Mouse (Mus musculus): ENCODE measurements around the gene Eif2ak2. TPM values are rescaled to one million over a fixed set of nuclear protein-coding genes. Genes with fewer than 3 reads are reported as not detected.

Gene Eif2ak2
- polyA plus RNA-seq, 1 experiment from 2014 or later, result 3.4 TPM

- Histone ChIP-seq H3K27me3 (no peaks in the 10 kb centered on the region), H3K4me1 (replicated peaks) (no peaks in the 10 kb centered on the region), H3K36me3 (peaks cover 83% of the 10 kb centered on the region), H3K9ac (no peak overlapping the region), H3K9me3 (no peaks in the 10 kb centered on the region), H3K4me3 (no peak overlapping the region), H3K27ac (replicated peaks) (no peak overlapping the region), H3K4me2 (no peak overlapping the region)
- no peak for ATAC-seq (ENCODE audit: low read depth)
- 88% methylated on average over 13 of the region's 13 CpGs for WGBS
These were observed 58.0 kb downstream of the Eif2ak2 start for GRCm38 (mm10) chr17:78824346-78824745.

- Histone ChIP-seq H3K4me3 (no peak overlapping the region), H3K4me1 (replicated peaks) (no peaks in the 10 kb centered on the region), H3K9me3 (no peaks in the 10 kb centered on the region), H3K27me3 (no peaks in the 10 kb centered on the region), H3K36me3 (peaks cover 58% of the 10 kb centered on the region), H3K27ac (replicated peaks) (no peak overlapping the region), H3K9ac (no peak overlapping the region), H3K4me2 (no peak overlapping the region)
- 96% methylated on average over 3 of the region's 3 CpGs for WGBS
- ATAC-seq (ENCODE audit: low read depth), result no peak
These were observed 72.8 kb downstream of the Eif2ak2 start for GRCm38 (mm10) chr17:78809582-78809981.

GRCm38 (mm10) chr17:78809019-78809418, 73.4 kb downstream of the Eif2ak2 start:
- H3K27ac ChIP-seq (replicated peaks), result no peak overlapping the region
- no peaks in the 10 kb centered on the region for H3K27me3 ChIP-seq
- H3K36me3 ChIP-seq, result peaks cover 57% of the 10 kb centered on the region
- no peak; the same call in 1 of the 2 replicates for ATAC-seq (ENCODE audit: low read depth)
- H3K9ac ChIP-seq, result no peak overlapping the region
- H3K4me2 ChIP-seq, result no peak overlapping the region
- H3K4me1 ChIP-seq (replicated peaks), result no peaks in the 10 kb centered on the region
- no peaks in the 10 kb centered on the region for H3K9me3 ChIP-seq
- H3K4me3 ChIP-seq, result no peak overlapping the region

Other genes with a start within 250 kb of the Eif2ak2 start
- 5.0 TPM in 2 replicates for gene Strn, start 145.4 kb downstream of the Eif2ak2 start, polyA plus RNA-seq (2015; fragmentation: Nextera tagmentation; extraction: Ambion mirVana)
- gene Heatr5b, start 47.2 kb downstream of the Eif2ak2 start, polyA plus RNA-seq (2015; fragmentation: Nextera tagmentation; extraction: Ambion mirVana), result 20.4 and 21.4 TPM in 2 replicates
- gene Gpatch11, start 47.0 kb downstream of the Eif2ak2 start, polyA plus RNA-seq (2015; fragmentation: Nextera tagmentation; extraction: Ambion mirVana), result 54.6 and 66.2 TPM in 2 replicates
- gene Sult6b1, start 24.4 kb upstream of the Eif2ak2 start, polyA plus RNA-seq (2015; fragmentation: Nextera tagmentation; extraction: Ambion mirVana), result 0.26 TPM in 1 of 2 replicates, not detected in the other
- 129 and 134 TPM in 2 replicates for gene Cebpzos, start 33.9 kb upstream of the Eif2ak2 start, polyA plus RNA-seq (2015; fragmentation: Nextera tagmentation; extraction: Ambion mirVana)
- 52.0 and 55.8 TPM in 2 replicates for gene Cebpz, start 54.5 kb upstream of the Eif2ak2 start, polyA plus RNA-seq (2015; fragmentation: Nextera tagmentation; extraction: Ambion mirVana)
- 59.8 and 64.7 TPM in 2 replicates for gene Ndufaf7, start 54.6 kb upstream of the Eif2ak2 start, polyA plus RNA-seq (2015; fragmentation: Nextera tagmentation; extraction: Ambion mirVana)
- gene Prkd3, start 138.2 kb upstream of the Eif2ak2 start, polyA plus RNA-seq (2015; fragmentation: Nextera tagmentation; extraction: Ambion mirVana), result 16.8 and 19.9 TPM in 2 replicates
- 12.5 TPM in 2 replicates for gene Qpct, start 169.3 kb upstream of the Eif2ak2 start, polyA plus RNA-seq (2015; fragmentation: Nextera tagmentation; extraction: Ambion mirVana)